Mouse (Mus musculus): Measurements from ENCODE around the gene Il6ra.

- no peak for TF ChIP-seq CTCF (IDR thresholded peaks at IDR 0.05; ENCODE audit: extremely low read depth, insufficient read depth, low read length)
- TF ChIP-seq POLR2A (IDR thresholded peaks at IDR 0.05; ENCODE audit: extremely low read depth, insufficient read depth, low read length): no peak
These were observed 69.8 kb downstream of the Il6ra start for GRCm38 (mm10) chr3:89843148-89843547.
